Mouse (Mus musculus) neural tube, embryonic 15.5 days (tissue): Measurements from ENCODE around the gene Eif4g1. TPM values are rescaled to one million over a fixed set of nuclear protein-coding genes. Genes with fewer than 3 reads are reported as not detected.
A peak's percentile ranks its signal among the peaks of the same experiment; 100 is the strongest.
"Not testable (repeated sequence)": the region's sequence is repeated elsewhere in the genome, so short reads cannot be mapped to it uniquely, and the experiment has no call there.

Experiments used
- ATAC-seq: fragments of 200-750 bp; cut with Nextera tagmentation; 2 replicates; pipeline ENCODE4 v1.8.0; 2017; ENCODE audit warnings: mild to moderate bottlenecking, moderate TSS enrichment, moderate library complexity; ENCODE audit not compliant: low FRiP score
- H3K27ac ChIP-seq: fragments of 300-500 bp; sonication (generic); replicated peaks from 2 replicates; pipeline ENCODE4 v1.5.1; 2015; ENCODE audit warnings: mild to moderate bottlenecking, inconsistent platforms
- H3K27me3 ChIP-seq: fragments of 300-500 bp; sonication (generic); replicated peaks from 2 replicates; pipeline ENCODE4 v1.6.1; 2015; ENCODE audit warnings: inconsistent platforms
- H3K36me3 ChIP-seq: fragments of 300-500 bp; sonication (generic); 2 replicates; pipeline ENCODE4 v1.6.1; 2015; ENCODE audit warnings: inconsistent platforms
- H3K4me1 ChIP-seq: fragments of 300-500 bp; sonication (generic); 2 replicates; pipeline ENCODE4 v1.6.1; 2015; ENCODE audit warnings: inconsistent platforms
- H3K4me2 ChIP-seq: fragments of 300-500 bp; sonication (generic); 2 replicates; pipeline ENCODE4 v1.6.1; 2015; ENCODE audit warnings: inconsistent platforms, mild to moderate bottlenecking, moderate library complexity
- H3K4me3 ChIP-seq: fragments of 300-500 bp; sonication (generic); replicated peaks from 2 replicates; pipeline ENCODE4 v1.5.1; 2015; ENCODE audit warnings: mild to moderate bottlenecking, inconsistent platforms
- H3K9ac ChIP-seq: fragments of 300-500 bp; sonication (generic); replicated peaks from 2 replicates; pipeline ENCODE4 v1.6.1; 2015; ENCODE audit warnings: mild to moderate bottlenecking, inconsistent platforms
- H3K9me3 ChIP-seq: fragments of 300-500 bp; sonication (generic); replicated peaks from 2 replicates; pipeline ENCODE4 v1.6.1; 2016; ENCODE audit warnings: inconsistent platforms
- WGBS: fragments of 180-500 bp; shearing (Covaris S2); methylation state at CpG from one replicate; pipeline ENCODE4 v1.1.7; 2015; ENCODE audit warnings: mixed read lengths; 5-methylcytosine and 5-hydroxymethylcytosine counted together
- polyA plus RNA-seq: library from polyadenylated mRNA; unstranded; fragments of >200 nt; fragmentation: Nextera tagmentation; extraction: Ambion mirVana; gene quantifications from 2 replicates; pipeline ENCODE4 v1.2.1, GENCODE M21; 2015

Eif4g1 gene
- polyA plus RNA-seq, result 130 and 142 TPM in 2 replicates

- H3K4me3 ChIP-seq, H3K27me3 ChIP-seq, H3K9me3 ChIP-seq, H3K27ac ChIP-seq, ATAC-seq, H3K4me2 ChIP-seq, H3K4me1 ChIP-seq, H3K9ac ChIP-seq: not testable (repeated sequence)
- 99% methylated on average over 5 of the region's 6 CpGs for WGBS
- peaks cover 18% of the 10 kb centered on the region for H3K36me3 ChIP-seq
Observed at GRCm38 (mm10) chr16:20668013-20668412, at the start of gene Eif4g1. Eif4g1 (plus strand) TSS chr16:20668313.

GRCm38 (mm10) chr16:20619541-20620398 lies 48.3 kb upstream of the Eif4g1 start:
- no peaks in the 10 kb centered on the region for H3K27me3 ChIP-seq
- peak overlapping the region; percentile 85 for H3K4me3 ChIP-seq
- H3K27ac ChIP-seq, result peak overlapping the region; percentile 97
- H3K36me3 ChIP-seq, result peaks cover 11% of the 10 kb centered on the region
- H3K9me3 ChIP-seq, result no peaks in the 10 kb centered on the region
- peaks cover 34% of the 10 kb centered on the region for H3K4me1 ChIP-seq
- under 1% methylated on average over 63 of the region's 83 CpGs for WGBS
- H3K9ac ChIP-seq, result peak overlapping the region; percentile 88
- peak; percentile 14 for ATAC-seq
- H3K4me2 ChIP-seq, result peak overlapping the region; percentile 84

- Histone ChIP-seq H3K4me3 (peak overlapping the region; percentile 85), H3K4me1 (peaks cover 34% of the 10 kb centered on the region), H3K9me3 (no peaks in the 10 kb centered on the region), H3K9ac (peak overlapping the region; percentile 88), H3K27ac (peak overlapping the region; percentile 97), H3K36me3 (peaks cover 11% of the 10 kb centered on the region), H3K27me3 (no peaks in the 10 kb centered on the region), H3K4me2 (peak overlapping the region; percentile 84)
- ATAC-seq, result peak; percentile 5; the same call in 1 of the 2 replicates
- 0% methylated on average over 9 of the region's 9 CpGs for WGBS
Observed at GRCm38 (mm10) chr16:20620399-20620735, 47.7 kb upstream of the Eif4g1 start.

- ATAC-seq, result peak; percentile 0; the same call in 1 of the 2 replicates
- no peaks in the 10 kb centered on the region for H3K9me3 ChIP-seq
Observed at GRCm38 (mm10) chr16:20620751-20621190, 47.3 kb upstream of the Eif4g1 start.

GRCm38 (mm10) chr16:20621191-20621990 lies 46.7 kb upstream of the Eif4g1 start, which contains the start of gene Camk2n2:
Camk2n2 (minus strand) TSS chr16:20621287.
- Histone ChIP-seq H3K4me1 (peaks cover 34% of the 10 kb centered on the region), H3K9ac (peak within 1 kb of the TSS; percentile 88), H3K27me3 (no peaks in the 10 kb centered on the region), H3K9me3 (no peaks in the 10 kb centered on the region), H3K4me2 (peak within 1 kb of the TSS; percentile 84), H3K4me3 (peak within 1 kb of the TSS; percentile 85), H3K36me3 (peaks cover 11% of the 10 kb centered on the region), H3K27ac (peak within 1 kb of the TSS; percentile 97)
- ATAC-seq, result peak; percentile 74
- WGBS, result under 1% methylated on average over 76 of the region's 92 CpGs

More at GRCm38 (mm10) chr16:20620751-20621190, 47.3 kb upstream of the Eif4g1 start:
- Histone ChIP-seq H3K27ac (peak overlapping the region; percentile 97), H3K4me2 (peak overlapping the region; percentile 84), H3K36me3 (peaks cover 11% of the 10 kb centered on the region), H3K9ac (peak overlapping the region; percentile 88), H3K27me3 (no peaks in the 10 kb centered on the region), H3K4me1 (peaks cover 34% of the 10 kb centered on the region), H3K4me3 (peak overlapping the region; percentile 85)
- WGBS, result under 1% methylated on average over 32 of the region's 32 CpGs

- Histone ChIP-seq H3K36me3 (peaks cover 11% of the 10 kb centered on the region), H3K27me3 (no peaks in the 10 kb centered on the region), H3K27ac (peak overlapping the region; percentile 97), H3K4me1 (peaks cover 34% of the 10 kb centered on the region), H3K4me2 (peak overlapping the region; percentile 84), H3K9me3 (no peaks in the 10 kb centered on the region), H3K4me3 (peak overlapping the region; percentile 85), H3K9ac (peak overlapping the region; percentile 88)
- ATAC-seq, result peak; percentile 74
- under 1% methylated on average over 33 of the region's 37 CpGs for WGBS
Observed at GRCm38 (mm10) chr16:20621991-20622685, 46.0 kb upstream of the Eif4g1 start.

- Histone ChIP-seq H3K36me3 (0 out of 2 replicates have a peak, but pooled peaks cover under 1% of the 10 kb centered on the region), H3K27ac (0 out of 2 replicates have a peak overlapping the region, but pooled peaks have one; percentile 97), H3K4me1 (peaks cover 33% of the 10 kb centered on the region), H3K27me3 (no peaks in the 10 kb centered on the region), H3K4me2 (peak overlapping the region; percentile 84), H3K4me3 (0 out of 2 replicates have a peak overlapping the region, but pooled peaks have one; percentile 85), H3K9ac (0 out of 2 replicates have a peak overlapping the region, but pooled peaks have one; percentile 88), H3K9me3 (no peaks in the 10 kb centered on the region)
- no peak for ATAC-seq
- 34% methylated on average over 2 of the region's 2 CpGs for WGBS
Observed at GRCm38 (mm10) chr16:20623211-20623610, 44.9 kb upstream of the Eif4g1 start.

GRCm38 (mm10) chr16:20628871-20629391 lies 39.2 kb upstream of the Eif4g1 start:
- WGBS, result 38% methylated on average over 11 of the region's 11 CpGs
- Histone ChIP-seq H3K4me1 (peaks cover 26% of the 10 kb centered on the region), H3K27me3 (no peaks in the 10 kb centered on the region), H3K4me2 (peak overlapping the region; percentile 92), H3K27ac (peak overlapping the region; percentile 75; the same call in 1 of the 2 replicates), H3K9me3 (no peaks in the 10 kb centered on the region), H3K9ac (peak overlapping the region; percentile 74; the same call in 1 of the 2 replicates), H3K4me3 (peak overlapping the region; percentile 67), H3K36me3 (peaks cover 11% of the 10 kb centered on the region)
- ATAC-seq, result no peak

GRCm38 (mm10) chr16:20629731-20630634 lies 38.1 kb upstream of the Eif4g1 start, which contains the start of gene Ece2:
Ece2 (plus strand) TSS chr16:20629828.
- H3K9me3 ChIP-seq, result no peaks in the 10 kb centered on the region
- ATAC-seq, result peak; percentile 80
- peak within 1 kb of the TSS; percentile 74 for H3K9ac ChIP-seq
- H3K4me1 ChIP-seq, result peaks cover 26% of the 10 kb centered on the region
- peak within 1 kb of the TSS; percentile 75 for H3K27ac ChIP-seq
- peak within 1 kb of the TSS; percentile 92 for H3K4me2 ChIP-seq
- H3K36me3 ChIP-seq, result peaks cover 16% of the 10 kb centered on the region
- 6% methylated on average over 54 of the region's 54 CpGs for WGBS
- H3K27me3 ChIP-seq, result no peaks in the 10 kb centered on the region
- H3K4me3 ChIP-seq, result peak within 1 kb of the TSS; percentile 67

GRCm38 (mm10) chr16:20637410-20637809 lies 30.7 kb upstream of the Eif4g1 start:
- Histone ChIP-seq H3K4me1 (peaks cover 13% of the 10 kb centered on the region; the same call in 1 of the 2 replicates), H3K9me3 (no peaks in the 10 kb centered on the region), H3K27me3 (no peaks in the 10 kb centered on the region), H3K9ac (0 out of 2 replicates have a peak overlapping the region, but pooled peaks have one; percentile 5), H3K36me3 (peaks cover 19% of the 10 kb centered on the region), H3K27ac (peak overlapping the region; percentile 38; the same call in 1 of the 2 replicates), H3K4me2 (no peak overlapping the region), H3K4me3 (no peak overlapping the region)
- WGBS, result 80% methylated on average over 8 of the region's 8 CpGs
- ATAC-seq, result no peak
